Comparison of ENCODE assay signal across 8 mouse cellular contexts in the genomic region with DNA sequence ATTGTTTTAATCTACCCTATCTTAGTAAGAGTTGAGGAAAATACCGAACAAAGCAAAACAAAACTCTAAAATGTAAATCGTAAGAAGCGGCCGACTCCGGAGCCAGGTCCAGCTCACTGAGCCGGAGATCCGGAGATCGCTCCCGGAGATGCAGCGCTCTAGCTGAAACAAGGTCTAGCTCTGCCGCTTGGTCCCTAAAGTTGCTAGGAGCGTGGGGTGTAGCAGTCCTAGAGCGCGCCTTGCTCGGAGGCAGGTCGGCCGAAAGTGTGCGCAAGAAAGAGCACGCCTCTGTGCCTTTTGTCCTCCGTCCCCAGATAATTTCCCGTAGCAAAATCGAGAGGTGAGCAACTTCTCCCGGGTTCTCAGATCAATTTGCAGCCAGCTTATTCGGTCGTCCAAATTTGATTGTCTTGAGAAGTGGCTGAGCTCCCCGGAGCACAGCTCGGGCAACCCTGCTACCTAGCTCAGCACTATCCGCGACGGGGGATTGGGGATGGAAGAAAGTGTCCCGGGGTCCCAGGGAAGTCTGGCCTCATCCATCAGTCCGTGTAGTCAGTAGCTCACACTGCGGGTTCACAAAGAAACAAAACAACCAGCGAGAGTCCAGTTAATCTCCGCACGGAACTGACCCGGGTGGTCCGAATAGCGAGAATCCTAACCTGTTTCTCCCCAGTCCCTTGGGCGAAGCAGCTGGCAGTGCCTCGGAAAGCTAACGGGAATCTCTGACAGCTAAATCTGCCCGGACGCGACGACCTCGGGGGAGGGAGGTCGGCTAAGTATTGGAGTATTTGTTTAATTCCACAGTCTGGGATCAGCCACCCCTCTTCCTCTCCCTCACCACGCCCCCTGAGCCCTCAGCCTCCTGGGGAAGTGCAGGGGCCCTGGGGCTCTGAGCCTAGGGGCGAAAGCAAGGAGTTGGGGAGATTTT. TPM values are rescaled to one million over a fixed set of nuclear protein-coding genes. Genes with fewer than 3 reads are reported as not detected.
A peak's percentile ranks its signal among the peaks of the same experiment; 100 is the strongest.
DNase-seq lines count a peak whose midpoint lies in the region; ATAC-seq and TF ChIP-seq lines count a peak whose summit lies in the region.

No protein-coding gene starts in this region.

- ATAC-seq in midbrain, embryonic 16.5 days: no peak
- ATAC-seq in forebrain, embryonic 11.5 days (replicated peaks; ENCODE audit: low FRiP score): 0 out of 2 replicates have a peak, but pooled peaks have one; percentile 40
- peak; percentile 54; the same call in 1 of the 2 replicates for ATAC-seq in limb, embryonic 14.5 days (ENCODE audit: low FRiP score, low read depth)
- no peak for ATAC-seq in stomach, postnatal 0 days (ENCODE audit: low FRiP score, low TSS enrichment)
- ATAC-seq in monocyte, adult 5-6 weeks (replicated peaks; ENCODE audit: insufficient number of reproducible peaks, low FRiP score, low TSS enrichment, poor library complexity, severe bottlenecking): no peak

- H3K27ac ChIP-seq in midbrain, embryonic 10.5 days (replicated peaks): no peak overlapping the region
- no peak overlapping the region for H3K27ac ChIP-seq in midbrain, embryonic 16.5 days (ENCODE audit: low read length)
- no peak overlapping the region for H3K27ac ChIP-seq in forebrain, embryonic 11.5 days (ENCODE audit: low read depth, low read length)
- peak overlapping the region; percentile 75 for H3K27ac ChIP-seq in limb, embryonic 14.5 days (replicated peaks; ENCODE audit: low read depth, low read length)
- no peak overlapping the region for H3K27ac ChIP-seq in stomach, postnatal 0 days (replicated peaks)

- H3K4me2 ChIP-seq in midbrain, embryonic 16.5 days (ENCODE audit: low read length): no peak overlapping the region
- H3K4me2 ChIP-seq in forebrain, embryonic 11.5 days (ENCODE audit: low read depth, low read length, severe bottlenecking): peak overlapping the region; percentile 18; the same call in 1 of the 2 replicates
- H3K4me2 ChIP-seq in limb, embryonic 14.5 days (replicated peaks; ENCODE audit: low read depth, low read length, severe bottlenecking): peak overlapping the region; percentile 69
- peak overlapping the region; percentile 32 for H3K4me2 ChIP-seq in stomach, postnatal 0 days (replicated peaks; ENCODE audit: low read depth)

- no peaks in the 10 kb centered on the region for H3K9me3 ChIP-seq in midbrain, embryonic 10.5 days (replicated peaks)
- H3K9me3 ChIP-seq in midbrain, embryonic 16.5 days (replicated peaks; ENCODE audit: control insufficient read depth, low read length, poor library complexity, severe bottlenecking): no peaks in the 10 kb centered on the region
- H3K9me3 ChIP-seq in forebrain, embryonic 11.5 days (ENCODE audit: control insufficient read depth, low read length): no peaks in the 10 kb centered on the region
- no peaks in the 10 kb centered on the region for H3K9me3 ChIP-seq in limb, embryonic 14.5 days (ENCODE audit: control insufficient read depth, low read length)
- H3K9me3 ChIP-seq in stomach, postnatal 0 days (ENCODE audit: control insufficient read depth, low read length): no peaks in the 10 kb centered on the region

- peak overlapping the region; percentile 38 for H3K4me3 ChIP-seq in midbrain, embryonic 10.5 days
- H3K4me3 ChIP-seq in midbrain, embryonic 16.5 days (ENCODE audit: low read depth, low read length): no peak overlapping the region
- H3K4me3 ChIP-seq in forebrain, embryonic 11.5 days (ENCODE audit: low read depth, low read length): peak overlapping the region; percentile 15; the same call in 1 of the 2 replicates
- H3K4me3 ChIP-seq in limb, embryonic 14.5 days (replicated peaks; ENCODE audit: low read length): peak overlapping the region; percentile 48
- peak overlapping the region; percentile 18 for H3K4me3 ChIP-seq in stomach, postnatal 0 days (ENCODE audit: low read depth, low read length)

- TF ChIP-seq EP300 in stomach, postnatal 0 days (optimal IDR thresholded peaks at IDR 0.05): no peak

- peak; percentile 70 for DNase-seq in midbrain, embryonic 10.5 days (ENCODE audit: low spot score)
- DNase-seq in forebrain, embryonic 11.5 days (ENCODE audit: low spot score): peak; percentile 64
- peak; percentile 38 for DNase-seq in limb, embryonic 14.5 days (ENCODE audit: low spot score)
- no peak for DNase-seq in stomach, postnatal 0 days (ENCODE audit: low spot score)
- DNase-seq in cerebellum, postnatal 36 days: no peak
- DNase-seq in lung, postnatal 14 days: no peak

- H3K4me1 ChIP-seq in midbrain, embryonic 10.5 days: peaks cover 15% of the 10 kb centered on the region
- no peaks in the 10 kb centered on the region for H3K4me1 ChIP-seq in midbrain, embryonic 16.5 days (ENCODE audit: control insufficient read depth, insufficient read depth, low read length)
- peaks cover 2% of the 10 kb centered on the region; the same call in 1 of the 2 replicates for H3K4me1 ChIP-seq in forebrain, embryonic 11.5 days (replicated peaks; ENCODE audit: control insufficient read depth, insufficient read depth, low read length)
- peaks cover 35% of the 10 kb centered on the region for H3K4me1 ChIP-seq in limb, embryonic 14.5 days (ENCODE audit: control insufficient read depth, insufficient read depth, low read length)
- H3K4me1 ChIP-seq in stomach, postnatal 0 days (replicated peaks; ENCODE audit: control insufficient read depth, insufficient read depth): no peaks in the 10 kb centered on the region

- TF ChIP-seq POLR2A in limb, embryonic 14.5 days (IDR thresholded peaks at IDR 0.05; ENCODE audit: borderline replicate concordance, extremely low read depth, insufficient read depth, insufficient read length): no peak

- WGBS in midbrain, embryonic 10.5 days: under 1% methylated on average over 50 of the region's 50 CpGs
- under 1% methylated on average over 50 of the region's 50 CpGs for WGBS in midbrain, embryonic 16.5 days
- WGBS in forebrain, embryonic 11.5 days: under 1% methylated on average over 50 of the region's 50 CpGs
- 2% methylated on average over 50 of the region's 50 CpGs for WGBS in limb, embryonic 14.5 days
- under 1% methylated on average over 50 of the region's 50 CpGs for WGBS in stomach, postnatal 0 days

- peaks cover 100% of the 10 kb centered on the region for H3K27me3 ChIP-seq in midbrain, embryonic 10.5 days (ENCODE audit: low read depth, poor library complexity, severe bottlenecking)
- H3K27me3 ChIP-seq in midbrain, embryonic 16.5 days (ENCODE audit: control insufficient read depth, insufficient read depth, low read depth, low read length): peaks cover 78% of the 10 kb centered on the region
- H3K27me3 ChIP-seq in forebrain, embryonic 11.5 days (ENCODE audit: control insufficient read depth, insufficient read depth, low read length): peaks cover 91% of the 10 kb centered on the region
- peaks cover 57% of the 10 kb centered on the region for H3K27me3 ChIP-seq in limb, embryonic 14.5 days (ENCODE audit: control insufficient read depth, insufficient read depth, low read length)
- peaks cover 23% of the 10 kb centered on the region for H3K27me3 ChIP-seq in stomach, postnatal 0 days (ENCODE audit: control insufficient read depth, insufficient read depth, low read length)

- no peak for TF ChIP-seq CTCF in stomach, postnatal 0 days (IDR thresholded peaks at IDR 0.05; ENCODE audit: low read depth)

- H3K9ac ChIP-seq in midbrain, embryonic 16.5 days (ENCODE audit: low read depth, low read length): no peak overlapping the region
- peak overlapping the region; percentile 16; the same call in 1 of the 2 replicates for H3K9ac ChIP-seq in forebrain, embryonic 11.5 days (ENCODE audit: low read length)
- peak overlapping the region; percentile 75 for H3K9ac ChIP-seq in limb, embryonic 14.5 days (ENCODE audit: low read depth, low read length, severe bottlenecking)
- H3K9ac ChIP-seq in stomach, postnatal 0 days (ENCODE audit: low read length): no peak overlapping the region

- H3K36me3 ChIP-seq in midbrain, embryonic 10.5 days: no peaks in the 10 kb centered on the region
- H3K36me3 ChIP-seq in midbrain, embryonic 16.5 days (ENCODE audit: control insufficient read depth, insufficient read depth, low read length): no peaks in the 10 kb centered on the region
- H3K36me3 ChIP-seq in forebrain, embryonic 11.5 days (ENCODE audit: control insufficient read depth, insufficient read depth, low read length): no peaks in the 10 kb centered on the region
- no peaks in the 10 kb centered on the region for H3K36me3 ChIP-seq in limb, embryonic 14.5 days (ENCODE audit: control insufficient read depth, insufficient read depth, low read length)
- no peaks in the 10 kb centered on the region for H3K36me3 ChIP-seq in stomach, postnatal 0 days (ENCODE audit: control insufficient read depth, insufficient read depth, low read length)

RNA-seq across cellular contexts. Expression of a gene that starts 0.9 kb away (rescaled TPM):
- polyA plus RNA-seq in midbrain, embryonic 10.5 days (2016; fragmentation: Nextera tagmentation; extraction: Ambion mirVana): 1.2 TPM in 2 replicates
- polyA plus RNA-seq in midbrain, embryonic 16.5 days (2015; fragmentation: Nextera tagmentation; extraction: Ambion mirVana): 0.45 and 0.68 TPM in 2 replicates
- polyA plus RNA-seq in forebrain, embryonic 11.5 days (2014; fragmentation: Nextera tagmentation; extraction: Ambion mirVana): 3.2 and 3.8 TPM in 2 replicates
- 66.6 and 76.3 TPM in 2 replicates for polyA plus RNA-seq in limb, embryonic 14.5 days (2012; rRNA removed)
- 25.5 and 26.6 TPM in 2 replicates for polyA plus RNA-seq in limb, embryonic 14.5 days (2014; fragmentation: Nextera tagmentation; extraction: Ambion mirVana)
- polyA plus RNA-seq in stomach, postnatal 0 days (2015; fragmentation: Nextera tagmentation; extraction: Ambion mirVana): not detected in 2 replicates
- 0.39 TPM in 1 of 3 replicates, not detected in the others for total RNA-seq in monocyte, adult 5-6 weeks (2017)

Comparison
In these comparisons a context has a peak if more than half of its experiments do, and no peak if none do; other contexts are left out.
1. DNase-seq: peak in midbrain, embryonic 10.5 days (single experiment), forebrain, embryonic 11.5 days (single experiment) and limb, embryonic 14.5 days (single experiment); none in stomach, postnatal 0 days (single experiment), cerebellum, postnatal 36 days (0 of 2) and lung, postnatal 14 days (single experiment).
2. ATAC-seq: peak in forebrain, embryonic 11.5 days (single experiment) and limb, embryonic 14.5 days (single experiment); none in midbrain, embryonic 16.5 days (single experiment), stomach, postnatal 0 days (single experiment) and monocyte, adult 5-6 weeks (single experiment).
3. H3K9ac ChIP-seq: peak in forebrain, embryonic 11.5 days (single experiment) and limb, embryonic 14.5 days (single experiment); none in midbrain, embryonic 16.5 days (single experiment) and stomach, postnatal 0 days (single experiment).